Mouse (Mus musculus) midbrain, embryonic 12.5 days (tissue): ENCODE measurements around the gene Cdh13. TPM values are rescaled to one million over a fixed set of nuclear protein-coding genes. Genes with fewer than 3 reads are reported as not detected.

Experiments used
- ATAC-seq: fragments of 200-750 bp; cut with Nextera tagmentation; 2 replicates; pipeline ENCODE4 v1.8.0; 2017; ENCODE audit warnings: low read depth, moderate TSS enrichment, moderate library complexity; ENCODE audit not compliant: low FRiP score
- H3K27ac ChIP-seq: fragments of 300-500 bp; sonication (generic); replicated peaks from 2 replicates; pipeline ENCODE4 v1.5.1; 2016; ENCODE audit warnings: mild to moderate bottlenecking
- H3K27me3 ChIP-seq: fragments of 300-500 bp; sonication (generic); 2 replicates; pipeline ENCODE4 v1.6.1; 2016; ENCODE audit warnings: mild to moderate bottlenecking
- H3K36me3 ChIP-seq: fragments of 300-500 bp; sonication (generic); 2 replicates; pipeline ENCODE4 v1.6.1; 2016
- H3K4me1 ChIP-seq: fragments of 300-500 bp; sonication (generic); 2 replicates; pipeline ENCODE4 v1.6.1; 2016
- H3K4me2 ChIP-seq: fragments of 300-500 bp; sonication (generic); replicated peaks from 2 replicates; pipeline ENCODE4 v1.6.1; 2016; ENCODE audit warnings: mild to moderate bottlenecking, moderate library complexity
- H3K4me3 ChIP-seq: fragments of 300-500 bp; sonication (generic); 2 replicates; pipeline ENCODE4 v1.5.1; 2016; ENCODE audit warnings: mild to moderate bottlenecking
- H3K9ac ChIP-seq: fragments of 300-500 bp; sonication (generic); replicated peaks from 2 replicates; pipeline ENCODE4 v1.6.1; 2016; ENCODE audit warnings: mild to moderate bottlenecking, moderate library complexity
- H3K9me3 ChIP-seq: fragments of 300-500 bp; sonication (generic); 2 replicates; pipeline ENCODE4 v1.6.1; 2016; ENCODE audit warnings: mild to moderate bottlenecking
- WGBS: fragments of 180-500 bp; shearing (Covaris S2); methylation state at CpG from one replicate; pipeline ENCODE4 v1.1.7; 2016; 5-methylcytosine and 5-hydroxymethylcytosine counted together
- polyA plus RNA-seq: library from polyadenylated mRNA; unstranded; fragments of >200 nt; fragmentation: Nextera tagmentation; extraction: Ambion mirVana; gene quantifications from 2 replicates; pipeline ENCODE4 v1.2.1, GENCODE M21; 2016

Cdh13 gene
- polyA plus RNA-seq, 1 experiment from 2014 or later = 18.8 TPM

GRCm38 (mm10) chr8:119085022-119085421, 801.5 kb downstream of the Cdh13 start:
- H3K4me1 ChIP-seq = no peaks in the 10 kb centered on the region
- H3K4me2 ChIP-seq = no peak overlapping the region
- no peak overlapping the region for H3K27ac ChIP-seq
- 94% methylated on average over 8 of the region's 8 CpGs for WGBS
- H3K27me3 ChIP-seq = no peaks in the 10 kb centered on the region
- no peaks in the 10 kb centered on the region for H3K9me3 ChIP-seq
- no peak for ATAC-seq
- no peak overlapping the region for H3K4me3 ChIP-seq
- no peaks in the 10 kb centered on the region for H3K36me3 ChIP-seq
- no peak overlapping the region for H3K9ac ChIP-seq

GRCm38 (mm10) chr8:119098261-119098660, 814.7 kb downstream of the Cdh13 start:
- H3K9ac ChIP-seq = no peak overlapping the region
- H3K27ac ChIP-seq = no peak overlapping the region
- H3K9me3 ChIP-seq = no peaks in the 10 kb centered on the region
- no peak overlapping the region for H3K4me2 ChIP-seq
- H3K27me3 ChIP-seq = 0 out of 2 replicates have a peak, but pooled peaks cover 3% of the 10 kb centered on the region
- WGBS = 34% methylated on average over 6 of the region's 6 CpGs
- no peak overlapping the region for H3K4me3 ChIP-seq
- H3K4me1 ChIP-seq = peaks cover 9% of the 10 kb centered on the region; the same call in 1 of the 2 replicates
- ATAC-seq = no peak
- H3K36me3 ChIP-seq = no peaks in the 10 kb centered on the region

- H3K4me3 ChIP-seq = no peak overlapping the region
- H3K27ac ChIP-seq = no peak overlapping the region
- H3K9me3 ChIP-seq = no peaks in the 10 kb centered on the region
- 0 out of 2 replicates have a peak, but pooled peaks cover 7% of the 10 kb centered on the region for H3K4me1 ChIP-seq
- 0 out of 2 replicates have a peak, but pooled peaks cover 3% of the 10 kb centered on the region for H3K27me3 ChIP-seq
- H3K36me3 ChIP-seq = no peaks in the 10 kb centered on the region
- no peak overlapping the region for H3K4me2 ChIP-seq
- H3K9ac ChIP-seq = no peak overlapping the region
- WGBS = 84% methylated on average over 6 of the region's 6 CpGs
- ATAC-seq = no peak
Measured at GRCm38 (mm10) chr8:119102871-119103270, 819.3 kb downstream of the Cdh13 start.

GRCm38 (mm10) chr8:119109655-119110054, 826.1 kb downstream of the Cdh13 start:
- Histone ChIP-seq H3K36me3 (no peaks in the 10 kb centered on the region), H3K4me3 (no peak overlapping the region), H3K4me1 (no peaks in the 10 kb centered on the region), H3K27me3 (no peaks in the 10 kb centered on the region; the same call in 1 of the 2 replicates), H3K4me2 (no peak overlapping the region), H3K27ac (no peak overlapping the region), H3K9me3 (no peaks in the 10 kb centered on the region), H3K9ac (no peak overlapping the region)
- WGBS = 85% methylated on average over 7 of the region's 7 CpGs
- ATAC-seq = no peak

- ATAC-seq = no peak
- H3K4me3 ChIP-seq = no peak overlapping the region
- no peaks in the 10 kb centered on the region; the same call in 1 of the 2 replicates for H3K27me3 ChIP-seq
- WGBS = 91% methylated on average over 3 of the region's 3 CpGs
- H3K9ac ChIP-seq = no peak overlapping the region
- H3K4me1 ChIP-seq = no peaks in the 10 kb centered on the region
- H3K4me2 ChIP-seq = no peak overlapping the region
- H3K9me3 ChIP-seq = no peaks in the 10 kb centered on the region
- H3K36me3 ChIP-seq = no peaks in the 10 kb centered on the region
- no peak overlapping the region for H3K27ac ChIP-seq
Measured at GRCm38 (mm10) chr8:119112861-119113260, 829.3 kb downstream of the Cdh13 start.

- H3K4me3 ChIP-seq = no peak overlapping the region
- no peaks in the 10 kb centered on the region for H3K9me3 ChIP-seq
- no peak overlapping the region for H3K4me2 ChIP-seq
- WGBS = 84% methylated on average over 13 of the region's 13 CpGs
- H3K27me3 ChIP-seq = 0 out of 2 replicates have a peak, but pooled peaks cover 6% of the 10 kb centered on the region
- ATAC-seq = no peak
- no peaks in the 10 kb centered on the region for H3K4me1 ChIP-seq
- H3K9ac ChIP-seq = no peak overlapping the region
- no peaks in the 10 kb centered on the region for H3K36me3 ChIP-seq
- H3K27ac ChIP-seq = no peak overlapping the region
Measured at GRCm38 (mm10) chr8:119121236-119121635, 837.7 kb downstream of the Cdh13 start.

GRCm38 (mm10) chr8:119127841-119128240, 844.3 kb downstream of the Cdh13 start:
- Histone ChIP-seq H3K9me3 (no peaks in the 10 kb centered on the region), H3K4me3 (no peak overlapping the region), H3K4me2 (no peak overlapping the region), H3K27ac (0 out of 2 replicates have a peak overlapping the region, but pooled peaks have one; percentile 17), H3K36me3 (no peaks in the 10 kb centered on the region), H3K9ac (no peak overlapping the region), H3K4me1 (peaks cover 6% of the 10 kb centered on the region; the same call in 1 of the 2 replicates), H3K27me3 (no peaks in the 10 kb centered on the region)
- ATAC-seq = no peak
- 71% methylated on average over 8 of the region's 8 CpGs for WGBS

- no peak overlapping the region for H3K4me2 ChIP-seq
- no peak overlapping the region for H3K4me3 ChIP-seq
- ATAC-seq = no peak
- no peaks in the 10 kb centered on the region for H3K27me3 ChIP-seq
- H3K9me3 ChIP-seq = no peaks in the 10 kb centered on the region
- H3K4me1 ChIP-seq = peaks cover 6% of the 10 kb centered on the region; the same call in 1 of the 2 replicates
- H3K27ac ChIP-seq = no peak overlapping the region
- no peaks in the 10 kb centered on the region for H3K36me3 ChIP-seq
- 70% methylated on average over 3 of the region's 3 CpGs for WGBS
- no peak overlapping the region for H3K9ac ChIP-seq
Measured at GRCm38 (mm10) chr8:119128266-119128665, 844.7 kb downstream of the Cdh13 start.

- ATAC-seq = no peak
- H3K4me3 ChIP-seq = no peak overlapping the region
- no peak overlapping the region for H3K27ac ChIP-seq
- H3K36me3 ChIP-seq = no peaks in the 10 kb centered on the region
- WGBS = 49% methylated on average over 6 of the region's 6 CpGs
- no peak overlapping the region for H3K9ac ChIP-seq
- no peaks in the 10 kb centered on the region for H3K4me1 ChIP-seq
- H3K9me3 ChIP-seq = no peaks in the 10 kb centered on the region
- no peak overlapping the region for H3K4me2 ChIP-seq
- no peaks in the 10 kb centered on the region for H3K27me3 ChIP-seq
Measured at GRCm38 (mm10) chr8:119156454-119156921, 873.0 kb downstream of the Cdh13 start.

GRCm38 (mm10) chr8:119158628-119159027, 875.1 kb downstream of the Cdh13 start:
- ATAC-seq = no peak
- WGBS = 83% methylated on average over 5 of the region's 5 CpGs
- Histone ChIP-seq H3K4me2 (no peak overlapping the region), H3K9me3 (no peaks in the 10 kb centered on the region), H3K36me3 (no peaks in the 10 kb centered on the region), H3K4me1 (no peaks in the 10 kb centered on the region), H3K4me3 (no peak overlapping the region), H3K9ac (no peak overlapping the region), H3K27me3 (no peaks in the 10 kb centered on the region), H3K27ac (no peak overlapping the region)

- H3K36me3 ChIP-seq = no peaks in the 10 kb centered on the region
- H3K27ac ChIP-seq = no peak overlapping the region
- H3K9ac ChIP-seq = no peak overlapping the region
- no peaks in the 10 kb centered on the region for H3K4me1 ChIP-seq
- H3K27me3 ChIP-seq = no peaks in the 10 kb centered on the region
- H3K9me3 ChIP-seq = no peaks in the 10 kb centered on the region
- no peak overlapping the region for H3K4me3 ChIP-seq
- ATAC-seq = peak; percentile 78
- WGBS = 33% methylated on average over 8 of the region's 8 CpGs
- no peak overlapping the region for H3K4me2 ChIP-seq
Measured at GRCm38 (mm10) chr8:119159794-119160193, 876.3 kb downstream of the Cdh13 start.

- H3K4me2 ChIP-seq = no peak overlapping the region
- no peak overlapping the region for H3K9ac ChIP-seq
- H3K36me3 ChIP-seq = no peaks in the 10 kb centered on the region
- no peak overlapping the region for H3K27ac ChIP-seq
- H3K27me3 ChIP-seq = no peaks in the 10 kb centered on the region
- no peaks in the 10 kb centered on the region for H3K9me3 ChIP-seq
- ATAC-seq = no peak
- H3K4me3 ChIP-seq = no peak overlapping the region
- 63% methylated on average over 5 of the region's 5 CpGs for WGBS
- H3K4me1 ChIP-seq = no peaks in the 10 kb centered on the region
Measured at GRCm38 (mm10) chr8:119164076-119164475, 880.5 kb downstream of the Cdh13 start.
